In genomic region chr13:51641424-51641823, GRCm38 (mm10) we compare ENCODE assay signal across 22 mouse cellular contexts. TPM values are rescaled to one million over a fixed set of nuclear protein-coding genes. Genes with fewer than 3 reads are reported as not detected.
"Had no signal": no experiment of that assay in that cellular context is flagged by ENCODE, and none has a peak within 500 bp of the region (broad histone marks: within the 10 kb centered on the region; RNA-seq: fewer than 3 reads in every experiment).

No protein-coding gene starts in this region.

- H3K27ac ChIP-seq: gastrocnemius, adult 2 months; heart, embryonic 10.5 days; hindbrain, embryonic 13.5 days; hindbrain, embryonic 15.5 days; hindbrain, postnatal 0 days; limb, embryonic 10.5 days; limb, embryonic 12.5 days had no signal

- H3K4me3 ChIP-seq: gastrocnemius, adult 2 months; heart, embryonic 10.5 days; heart, embryonic 12.5 days; hindbrain, embryonic 13.5 days; hindbrain, embryonic 15.5 days; limb, embryonic 10.5 days; limb, embryonic 12.5 days; liver, embryonic 13.5 days had no signal

- H3K36me3 ChIP-seq: heart, embryonic 10.5 days; heart, embryonic 12.5 days; hindbrain, embryonic 13.5 days; hindbrain, embryonic 15.5 days; kidney, embryonic 15.5 days; limb, embryonic 10.5 days; limb, embryonic 12.5 days; liver, embryonic 13.5 days had no signal

- DNase-seq: gastrocnemius, adult 2 months; gastrocnemius, postnatal 10 days; gastrocnemius, postnatal 25 days; heart, adult 18-20 months; heart, postnatal 10 days; heart, postnatal 36 days; kidney, adult 11 months; kidney, adult 2 months; kidney, adult 9 months; kidney, postnatal 14 days; layer of hippocampus, adult 9-11 months; layer of hippocampus, postnatal 36 days; liver, embryonic 13.5 days had no signal

- H3K27me3 ChIP-seq: heart, embryonic 12.5 days; hindbrain, embryonic 13.5 days; hindbrain, embryonic 15.5 days; kidney, embryonic 15.5 days; limb, embryonic 12.5 days; liver, embryonic 13.5 days had no signal

- H3K4me2 ChIP-seq: heart, embryonic 12.5 days; hindbrain, embryonic 13.5 days; hindbrain, embryonic 15.5 days; limb, embryonic 12.5 days had no signal

- H3K4me1 ChIP-seq: heart, embryonic 12.5 days had no signal

- ATAC-seq: hindbrain, postnatal 0 days; intestine, embryonic 16.5 days had no signal

- H3K9ac ChIP-seq: heart, embryonic 12.5 days; hindbrain, embryonic 13.5 days; hindbrain, embryonic 15.5 days; kidney, embryonic 15.5 days; limb, embryonic 12.5 days; liver, embryonic 13.5 days had no signal

- H3K9me3 ChIP-seq: heart, embryonic 10.5 days; heart, embryonic 12.5 days; hindbrain, embryonic 13.5 days; hindbrain, embryonic 15.5 days; kidney, embryonic 15.5 days; limb, embryonic 10.5 days; limb, embryonic 12.5 days; liver, embryonic 13.5 days had no signal

RNA-seq across cellular contexts. Expression of gene Cks2, which starts 3.6 kb away (rescaled TPM):
- total RNA-seq: gastrocnemius, adult 2 months had no signal
